Mouse (Mus musculus): ENCODE data around the gene Me1. TPM values are rescaled to one million over a fixed set of nuclear protein-coding genes. Genes with fewer than 3 reads are reported as not detected.

The Me1 gene
- total RNA-seq, 2 experiments from 2014 or later = 0.30 TPM; not detected in 1

DNA sequence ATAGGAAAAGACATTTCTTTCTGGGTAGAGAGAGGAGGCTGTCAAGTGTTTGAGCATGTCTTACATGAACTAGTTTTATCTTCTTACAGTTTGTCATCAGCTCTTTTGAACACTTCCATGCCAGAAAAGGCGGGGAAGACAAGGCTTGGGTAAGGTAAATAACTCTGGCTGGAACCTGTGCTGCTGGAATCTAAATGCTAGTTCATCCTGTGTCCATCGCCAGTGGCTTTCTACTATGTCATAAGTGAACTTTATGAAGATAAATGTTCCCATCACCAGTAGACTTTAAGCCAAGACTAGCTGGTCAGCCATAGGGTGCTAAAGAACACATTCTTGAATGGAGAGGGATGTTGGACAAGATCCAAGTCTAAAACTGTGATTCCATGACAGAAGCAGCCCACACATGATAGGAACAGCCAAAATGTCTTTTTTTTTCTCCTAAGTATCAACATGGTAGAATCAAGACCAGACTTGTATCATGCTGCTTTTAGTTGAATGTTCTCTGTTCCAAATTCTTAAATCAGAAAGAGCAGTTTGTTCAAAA lies 14.4 kb upstream of the Me1 start:
- ATAC-seq (replicated peaks; ENCODE audit: poor library complexity) = no peak

DNA sequence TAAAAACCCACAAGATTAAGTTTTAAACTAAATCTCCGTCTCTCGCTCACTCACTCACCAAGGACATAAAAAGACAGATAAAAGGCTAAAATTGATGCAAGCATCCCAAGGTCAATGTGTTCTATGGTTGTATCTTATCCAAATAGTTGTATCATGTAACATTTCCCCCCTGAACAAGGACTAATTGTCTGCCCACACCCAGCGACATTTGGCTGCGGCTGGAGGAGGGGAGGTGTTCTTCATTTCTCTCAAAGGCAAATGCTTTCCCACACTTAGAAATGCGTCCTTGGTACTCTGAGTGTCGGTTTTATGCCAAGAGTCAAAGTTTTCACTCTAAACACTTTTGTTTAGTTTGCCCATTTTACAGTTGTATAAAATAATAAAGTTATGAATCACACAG lies 13.2 kb upstream of the Me1 start:
- ATAC-seq (replicated peaks; ENCODE audit: poor library complexity) = no peak

DNA sequence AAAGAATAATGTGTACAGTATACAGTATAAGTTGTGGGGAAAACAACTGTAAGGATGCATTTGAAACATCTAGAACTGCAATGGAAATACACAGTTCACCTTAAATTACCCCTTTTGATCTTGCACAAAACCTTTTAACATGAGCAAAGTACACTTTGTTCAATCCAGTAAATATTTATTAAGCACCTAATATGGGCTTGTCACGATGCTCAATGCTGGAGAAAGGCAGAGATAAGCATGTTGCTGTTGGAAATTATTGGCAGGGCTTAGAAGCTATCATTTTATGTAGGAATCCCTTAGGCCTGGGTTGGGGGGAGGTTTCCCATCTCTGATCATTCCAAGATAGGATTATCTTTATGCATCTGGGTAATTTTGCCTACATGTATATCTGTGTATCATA lies 11.7 kb upstream of the Me1 start:
- no peak for ATAC-seq (replicated peaks; ENCODE audit: poor library complexity)

DNA sequence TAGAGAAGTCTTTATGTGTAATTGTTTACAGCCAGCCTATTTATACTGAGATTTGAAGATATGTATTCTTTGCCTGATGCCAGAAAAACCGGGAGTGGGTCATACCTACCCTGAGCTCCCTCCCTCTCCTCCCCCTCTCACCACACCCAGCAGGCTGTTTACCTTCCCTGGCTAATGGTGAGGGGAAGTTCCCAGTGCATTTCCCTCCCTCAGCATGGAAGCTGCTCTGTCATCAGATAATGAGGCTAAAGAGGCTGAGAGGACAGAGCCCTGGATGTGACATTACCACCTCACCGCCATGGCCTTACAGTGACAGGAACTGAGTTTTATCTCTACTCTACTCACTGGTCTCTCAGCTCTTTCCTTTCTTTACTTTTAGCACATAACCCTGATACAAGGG lies 6.1 kb upstream of the Me1 start:
- ATAC-seq (replicated peaks; ENCODE audit: poor library complexity) = no peak

DNA sequence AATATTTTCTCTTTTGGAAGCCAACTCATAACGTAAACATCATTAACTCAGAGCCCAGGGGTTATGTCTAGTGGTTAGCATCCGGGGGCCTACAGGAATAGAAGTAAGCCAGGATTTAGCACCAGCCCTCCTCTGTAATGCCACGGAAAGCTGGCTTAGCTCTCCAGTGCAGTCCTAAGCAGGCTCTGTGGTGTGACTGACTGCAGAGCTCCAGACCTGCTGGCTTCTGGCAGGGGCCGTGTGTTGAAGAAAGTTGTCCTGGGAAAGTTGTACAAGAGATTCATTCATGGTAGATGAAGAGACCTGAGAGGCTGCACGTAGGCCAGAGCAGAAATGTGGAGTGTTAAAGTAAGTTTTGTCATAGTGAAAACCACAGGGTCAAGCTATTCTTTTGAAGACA lies 5.5 kb upstream of the Me1 start:
- no peak for ATAC-seq (replicated peaks; ENCODE audit: poor library complexity)

DNA sequence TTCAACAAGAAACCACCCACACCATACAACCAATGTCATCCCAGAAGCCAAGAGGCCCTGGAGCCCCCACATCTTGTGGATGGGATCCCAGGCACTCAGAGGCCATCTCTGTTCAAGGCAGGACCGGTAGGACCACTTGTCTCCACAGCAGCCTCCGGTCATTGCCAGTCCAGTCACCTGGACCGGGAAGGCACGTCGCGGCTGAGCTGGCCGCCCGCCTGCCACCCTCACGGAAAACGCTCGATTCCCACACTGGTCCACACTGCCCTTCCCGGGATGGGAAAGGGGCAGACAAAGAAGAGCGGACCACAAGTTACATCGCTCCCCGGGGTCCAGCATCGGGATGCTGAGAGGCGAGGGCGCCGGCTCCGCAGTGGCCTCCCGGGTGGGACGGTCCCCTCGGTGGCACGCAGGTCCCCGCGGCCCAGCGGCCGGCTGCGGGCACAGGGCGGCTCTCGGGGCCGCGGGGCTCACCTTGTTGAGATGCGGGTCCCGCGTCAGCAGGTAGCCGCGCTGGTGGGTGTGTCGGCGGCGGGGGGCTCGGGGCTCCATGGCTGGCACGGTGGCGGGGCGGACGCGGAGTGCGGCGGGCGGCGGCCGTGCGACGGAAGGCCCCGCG lies 445 bp downstream of the Me1 start:
- peak; percentile 23 for ATAC-seq (replicated peaks; ENCODE audit: poor library complexity)

DNA sequence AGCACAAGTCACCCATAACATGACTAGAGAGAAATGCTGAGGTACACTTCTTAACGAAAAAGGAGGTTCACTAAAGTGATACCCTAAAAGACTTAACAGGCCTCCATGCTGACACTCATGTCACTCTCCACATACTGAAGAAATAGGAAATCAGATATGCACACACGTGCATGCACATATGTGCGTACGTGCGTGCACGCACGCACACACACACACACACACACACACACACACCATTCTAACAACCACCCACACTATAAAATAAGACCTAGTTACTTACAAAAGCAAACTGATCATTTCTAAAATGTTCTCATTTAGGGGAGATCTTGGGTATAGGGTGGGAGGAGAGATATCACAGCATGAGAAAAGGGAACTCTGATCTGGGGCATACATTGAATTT lies 1.1 kb downstream of the Me1 start:
- ATAC-seq (replicated peaks; ENCODE audit: poor library complexity) = no peak

DNA sequence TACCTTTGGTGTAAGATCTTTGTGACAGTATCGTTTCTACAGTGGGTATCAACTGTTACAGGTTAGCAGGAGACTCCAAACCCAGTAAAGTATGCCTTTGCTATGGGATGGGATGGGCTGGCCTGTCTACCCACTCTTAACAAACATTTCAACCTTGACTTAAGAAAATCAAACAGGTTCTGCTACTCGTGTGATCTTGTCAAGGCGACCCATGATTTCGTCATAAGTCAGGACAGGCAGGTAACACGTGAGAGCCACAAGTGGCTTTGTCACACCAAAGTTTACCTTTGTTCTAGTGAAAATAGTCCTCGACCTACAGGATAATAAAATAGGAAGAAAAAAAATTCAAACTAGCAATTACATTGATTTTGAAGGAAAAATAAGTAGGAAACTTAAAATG lies 1.8 kb downstream of the Me1 start:
- ATAC-seq (replicated peaks; ENCODE audit: poor library complexity) = no peak

DNA sequence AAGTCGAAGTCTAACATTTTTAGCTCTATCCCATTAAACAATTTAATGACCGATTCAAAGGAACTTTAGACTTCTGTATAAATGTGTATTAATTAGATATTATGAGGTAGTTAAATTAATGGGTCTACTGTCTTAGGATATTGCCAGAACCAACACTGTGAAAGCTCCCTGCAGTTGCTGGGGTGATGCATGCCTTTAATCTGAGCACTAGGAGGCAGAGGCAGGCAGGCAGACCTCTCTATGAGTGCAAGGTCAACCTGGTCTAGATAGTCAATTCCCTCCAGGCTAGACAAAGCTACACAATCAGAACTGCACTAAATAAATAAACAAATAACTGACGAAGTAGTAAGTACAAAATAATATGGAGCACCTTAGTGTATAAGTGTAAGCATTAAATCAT lies 3.1 kb downstream of the Me1 start:
- ATAC-seq (replicated peaks; ENCODE audit: poor library complexity) = no peak

DNA sequence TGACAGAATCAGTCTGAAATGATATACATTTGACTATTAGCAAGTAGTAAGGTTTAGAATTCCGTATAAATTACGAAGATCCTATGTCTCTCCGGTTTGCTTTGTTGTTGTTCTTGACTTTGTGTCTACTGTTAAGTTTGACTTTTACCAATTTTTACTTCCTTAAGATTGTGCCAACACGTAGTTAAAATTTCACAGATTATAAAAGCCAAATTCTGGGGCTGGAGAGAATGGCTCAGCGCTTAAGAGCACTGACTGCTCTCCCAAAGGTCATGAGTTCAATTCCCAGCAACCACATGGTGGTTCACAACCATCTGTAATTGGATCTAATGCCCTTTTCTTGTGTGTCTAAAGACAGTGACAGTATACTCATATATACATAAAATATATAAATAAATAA lies 3.5 kb downstream of the Me1 start:
- no peak for ATAC-seq (replicated peaks; ENCODE audit: poor library complexity)

DNA sequence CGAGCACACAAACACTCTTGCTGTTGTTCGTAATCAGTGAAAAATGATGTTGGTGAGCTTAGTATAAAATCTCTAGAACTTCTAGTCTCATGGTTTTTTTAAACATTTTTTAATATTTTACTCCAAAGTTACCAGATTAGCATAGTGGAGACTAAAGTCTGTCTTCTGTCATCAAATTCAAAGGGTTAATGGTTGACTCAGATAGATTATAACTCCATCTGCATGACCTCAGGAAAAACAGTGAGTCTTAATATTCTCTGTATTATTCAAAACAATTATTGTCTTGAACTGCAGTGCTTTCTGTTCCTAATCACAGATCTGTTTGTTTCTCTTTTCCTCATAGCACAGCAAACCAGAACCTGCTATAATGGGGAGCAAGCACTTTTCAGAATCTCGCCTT lies 4.7 kb downstream of the Me1 start:
- ATAC-seq (replicated peaks; ENCODE audit: poor library complexity) = no peak

DNA sequence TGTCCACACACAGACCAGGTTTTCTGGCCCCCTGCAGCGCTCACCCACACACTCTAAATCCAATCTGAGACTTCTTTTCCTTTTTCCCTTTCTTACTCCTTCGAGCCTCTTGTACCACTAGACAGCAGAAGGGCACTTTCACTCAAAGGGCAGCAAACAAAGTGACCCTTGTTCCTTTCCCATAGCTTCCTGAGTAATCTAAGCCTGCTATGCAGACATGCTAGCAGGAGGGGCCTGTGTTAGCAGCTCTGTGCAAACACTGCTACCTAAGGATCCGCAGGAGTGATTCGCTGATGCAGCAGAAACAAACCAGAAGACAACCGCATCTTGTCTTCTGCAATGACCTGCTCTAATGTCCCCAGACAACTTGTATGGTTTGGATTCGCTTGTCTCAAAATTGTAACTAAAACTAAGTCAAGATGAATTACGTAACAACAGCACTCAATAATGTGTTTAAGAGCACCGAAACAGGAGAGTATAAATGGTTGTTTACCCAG lies 12.0 kb downstream of the Me1 start:
- no peak for ATAC-seq (replicated peaks; ENCODE audit: poor library complexity)

DNA sequence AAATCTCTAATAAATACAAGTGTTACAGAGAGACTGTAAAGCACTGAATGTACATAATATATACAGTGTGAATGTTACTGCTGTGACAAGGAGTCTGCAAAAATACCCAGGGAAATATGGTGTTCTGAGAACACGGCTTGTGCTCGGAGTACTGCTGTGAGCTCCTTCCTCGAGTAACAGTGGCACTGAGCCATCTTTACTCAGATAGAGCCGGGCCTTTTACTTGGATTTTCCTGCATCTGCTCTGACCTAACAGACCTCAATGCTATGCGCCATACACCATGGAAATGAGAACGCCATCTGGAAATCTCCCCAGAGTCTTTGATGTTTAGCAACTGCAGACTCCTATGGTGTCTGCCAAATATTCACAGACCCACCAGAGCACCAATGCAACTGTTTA lies 12.9 kb downstream of the Me1 start:
- no peak for ATAC-seq (replicated peaks; ENCODE audit: poor library complexity)

DNA sequence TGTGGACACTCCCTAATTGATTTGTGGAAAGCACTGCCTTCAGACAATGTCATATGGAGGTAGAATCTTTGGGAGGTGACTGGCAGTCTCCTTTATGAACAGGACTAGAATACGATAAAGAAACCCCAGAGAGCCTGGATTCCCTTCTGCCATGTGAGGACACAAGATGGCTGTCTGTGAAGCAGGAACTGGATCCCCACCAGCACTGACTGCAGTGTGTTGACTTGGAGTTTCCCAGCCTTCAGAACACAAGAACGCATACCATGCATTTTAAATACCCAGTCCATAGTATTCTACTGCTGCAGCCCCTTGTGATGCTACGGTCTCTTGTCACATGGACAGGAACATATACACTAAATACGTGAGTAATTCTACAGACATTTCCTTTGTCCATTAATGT lies 13.5 kb downstream of the Me1 start:
- no peak for ATAC-seq (replicated peaks; ENCODE audit: poor library complexity)

DNA sequence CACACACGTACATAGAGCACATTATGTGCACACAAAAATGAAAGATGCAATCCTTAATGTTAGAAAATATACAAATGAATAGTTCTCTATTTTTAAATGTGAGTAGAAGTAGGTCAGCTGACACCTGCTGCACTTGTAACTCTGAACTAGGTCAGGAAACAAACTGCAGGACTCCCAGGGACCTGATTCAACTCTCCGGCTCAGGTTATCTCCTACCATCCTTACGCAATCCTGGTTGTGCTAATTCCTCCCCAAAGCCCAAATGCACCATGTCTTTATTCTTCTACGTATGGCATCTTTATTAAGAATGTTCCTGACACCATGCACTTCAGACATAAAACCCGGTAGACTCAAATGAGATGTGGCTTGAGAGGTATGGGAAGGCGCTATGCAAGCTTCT lies 15.3 kb downstream of the Me1 start:
- no peak for ATAC-seq (replicated peaks; ENCODE audit: poor library complexity)

DNA sequence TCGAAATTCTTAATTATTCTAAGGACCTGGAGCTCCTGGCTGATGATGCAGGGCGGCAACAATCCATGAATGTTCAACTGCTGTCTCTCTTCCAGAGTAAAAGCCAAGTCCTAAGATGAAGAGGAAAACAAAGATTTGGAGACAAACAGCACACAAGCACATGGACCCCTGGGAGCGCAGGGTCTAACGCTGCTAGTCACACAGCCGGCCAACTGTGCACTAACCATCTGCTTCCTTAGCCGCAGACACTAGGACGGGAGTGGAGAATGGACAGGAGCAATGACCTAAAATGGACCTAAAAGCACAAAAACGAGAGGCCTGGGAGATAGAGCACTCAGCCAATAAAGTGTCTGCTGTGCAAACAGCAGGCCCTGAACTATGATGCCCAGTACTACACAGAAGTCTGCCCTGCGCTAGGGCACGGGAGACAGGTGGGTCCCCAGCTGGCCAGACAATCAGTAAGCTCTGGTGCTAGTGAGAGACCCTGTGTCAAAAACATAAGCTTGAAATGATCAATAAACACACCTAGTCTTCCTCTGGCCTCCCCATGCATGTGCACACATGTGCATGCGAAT lies 15.8 kb downstream of the Me1 start:
- no peak for ATAC-seq (replicated peaks; ENCODE audit: poor library complexity)

DNA sequence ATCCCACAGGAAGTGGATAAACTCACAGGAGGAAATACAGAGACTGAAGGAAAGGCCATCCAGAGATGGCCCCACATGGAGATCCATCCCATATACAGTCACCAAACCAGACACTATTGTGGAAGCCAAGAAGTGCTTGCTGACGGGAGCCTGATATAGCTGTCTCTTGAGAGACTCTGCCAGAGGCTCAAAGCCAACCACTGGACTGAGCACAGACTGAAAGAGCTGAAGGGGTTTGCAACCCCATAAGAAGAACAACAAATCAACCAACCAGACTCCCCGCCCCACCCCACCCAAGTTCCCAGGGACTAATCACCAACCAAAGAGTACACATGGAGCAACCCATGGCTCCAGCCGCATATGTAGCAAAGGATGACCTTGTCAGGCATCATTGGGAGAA lies 19.5 kb downstream of the Me1 start:
- no peak for ATAC-seq (replicated peaks; ENCODE audit: poor library complexity)

DNA sequence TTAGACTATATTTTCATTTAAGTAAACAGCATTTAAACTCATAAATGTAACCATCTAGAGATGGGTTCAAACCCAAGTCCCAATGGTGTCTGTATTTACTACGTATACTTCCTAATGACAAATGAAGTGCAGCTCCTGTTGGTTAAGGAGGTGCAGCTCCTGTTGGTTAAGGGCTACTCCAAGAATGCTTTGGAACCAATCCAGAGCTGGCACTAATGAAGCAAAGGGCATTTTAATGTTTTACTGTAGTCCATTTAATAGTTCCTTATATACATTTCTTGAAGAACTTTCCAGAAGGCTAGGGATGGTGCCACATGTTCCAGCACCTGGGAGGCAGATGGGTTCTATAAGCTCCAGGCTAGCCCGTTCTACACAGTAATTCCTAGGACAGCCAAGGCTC lies 20.3 kb downstream of the Me1 start:
- no peak for ATAC-seq (replicated peaks; ENCODE audit: poor library complexity)

DNA sequence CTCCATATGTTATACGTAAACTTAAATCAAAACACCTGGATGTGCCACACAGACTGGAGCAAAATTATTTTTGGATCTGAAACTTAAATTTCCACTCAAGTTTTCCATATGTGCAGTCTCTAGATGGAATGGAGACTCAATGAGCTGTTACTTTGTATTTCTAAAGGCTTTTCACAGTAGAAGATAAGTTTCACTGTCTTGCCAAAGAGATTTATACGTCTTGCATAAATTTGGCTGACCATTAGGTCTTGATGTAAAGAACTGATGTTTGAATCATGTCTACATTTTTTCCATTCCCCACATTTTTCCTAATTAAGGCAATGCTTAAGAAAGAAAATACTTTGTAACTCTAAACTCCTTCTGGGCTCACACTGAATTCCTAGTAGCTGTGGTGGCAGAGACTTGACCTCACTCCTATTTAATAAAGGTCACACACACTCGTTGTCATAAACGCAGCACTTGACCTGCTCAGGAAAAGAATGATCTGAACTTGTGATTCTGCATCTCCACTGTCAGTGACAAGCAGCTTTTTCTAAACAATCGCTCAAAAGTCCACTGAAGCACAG lies 22.8 kb downstream of the Me1 start:
- ATAC-seq (replicated peaks; ENCODE audit: poor library complexity) = no peak

DNA sequence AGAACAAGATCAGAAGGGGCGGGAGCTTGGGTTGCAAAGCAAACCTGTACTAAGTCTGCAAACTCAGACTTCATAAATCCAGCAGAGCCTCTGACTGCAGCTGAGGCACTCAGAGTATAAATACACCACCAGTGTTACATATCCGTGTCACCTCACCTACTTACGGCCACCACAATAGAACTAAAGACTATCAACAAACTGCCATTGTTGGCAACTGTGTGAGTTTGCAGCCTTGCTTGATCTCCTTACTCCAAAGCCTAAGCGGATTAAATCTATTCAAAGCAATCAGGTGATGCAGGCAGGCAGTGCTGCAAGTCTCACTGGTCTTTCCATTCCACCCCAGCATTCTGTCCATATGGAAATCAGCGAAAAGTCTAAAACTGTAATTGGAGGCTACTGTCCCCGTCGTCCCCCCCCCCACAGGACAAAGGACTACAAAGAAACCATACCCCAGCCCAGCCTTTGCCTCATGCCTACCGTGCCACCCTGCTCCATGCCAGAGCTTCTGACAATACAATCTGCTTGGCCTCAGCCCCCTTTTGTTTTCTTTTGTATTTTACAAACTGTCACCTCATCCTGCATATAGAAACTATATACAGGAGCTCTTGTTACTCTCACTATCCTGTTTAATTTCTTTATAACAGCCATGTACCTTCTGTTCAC lies 27.0 kb downstream of the Me1 start:
- ATAC-seq (replicated peaks; ENCODE audit: poor library complexity) = no peak

DNA sequence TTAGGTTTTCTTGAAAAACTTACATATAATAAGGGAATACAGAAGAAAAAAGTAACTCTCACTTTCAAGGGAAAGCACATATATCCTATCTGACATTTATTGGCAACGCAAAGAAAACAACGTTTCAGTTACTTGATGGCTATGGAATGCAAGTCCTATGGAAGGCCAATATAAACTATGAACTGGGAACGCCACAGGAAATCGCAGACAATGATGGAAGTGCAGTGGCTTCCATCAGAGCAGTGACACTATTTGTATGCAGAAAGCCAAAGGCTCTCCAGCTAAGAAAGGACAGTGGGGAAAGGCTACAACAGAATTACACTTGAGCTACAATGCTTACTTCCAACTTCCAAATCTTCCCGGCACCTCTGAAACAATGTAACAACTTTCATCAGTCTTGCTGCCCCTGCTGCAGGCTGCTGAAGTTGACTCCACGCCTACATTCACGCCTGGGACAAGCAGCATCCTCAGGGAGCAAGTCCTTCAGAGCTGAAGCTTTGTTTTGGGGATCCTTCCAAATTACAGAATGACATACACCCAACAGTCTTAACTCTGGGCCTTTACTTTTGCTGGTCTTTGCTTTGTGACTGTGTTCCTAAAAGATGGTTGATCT lies 28.5 kb downstream of the Me1 start:
- ATAC-seq (replicated peaks; ENCODE audit: poor library complexity) = no peak

DNA sequence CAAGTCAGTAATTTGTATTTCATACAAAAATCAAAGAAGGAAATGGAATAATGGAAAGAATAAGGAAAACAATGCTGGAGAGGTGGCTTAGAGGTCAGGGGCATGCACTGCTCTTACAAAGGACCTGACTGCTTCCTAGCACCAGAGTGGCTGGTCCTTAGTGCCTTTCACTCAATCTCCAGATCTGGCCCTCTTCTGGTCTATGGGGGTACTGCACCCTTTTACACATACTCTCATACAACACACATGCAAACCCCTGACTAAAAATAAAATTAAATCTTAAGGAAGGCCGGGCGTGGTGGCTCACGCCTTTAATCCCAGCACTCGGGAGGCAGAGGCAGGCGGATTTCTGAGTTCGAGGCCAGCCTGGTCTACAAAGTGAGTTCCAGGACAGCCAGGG lies 34.1 kb downstream of the Me1 start:
- peak; percentile 55; the same call in 1 of the 2 replicates for ATAC-seq (replicated peaks; ENCODE audit: poor library complexity)

Measured in megakaryocyte progenitor cell, adult 5-6 weeks (primary cell).